Mouse (Mus musculus) testis, adult 2 months (tissue): ENCODE measurements around the gene Chac2. TPM values are rescaled to one million over a fixed set of nuclear protein-coding genes. Genes with fewer than 3 reads are reported as not detected.

ENCODE experiments used
- H3K27ac ChIP-seq: fragments of 200-500 bp; 2 replicates; pipeline ENCODE4 v1.5.1; 2012; ENCODE audit warnings: low read depth, low read length; ENCODE audit not compliant: control insufficient read depth, insufficient read depth
- H3K27me3 ChIP-seq: fragments of 200-500 bp; 2 replicates; pipeline ENCODE4 v1.6.1; 2012; ENCODE audit warnings: mild to moderate bottlenecking, low read length, moderate library complexity; ENCODE audit not compliant: control insufficient read depth, insufficient read depth
- H3K36me3 ChIP-seq: fragments of 200-500 bp; 2 replicates; pipeline ENCODE4 v1.6.1; 2012; ENCODE audit warnings: mild to moderate bottlenecking, low read length; ENCODE audit not compliant: control insufficient read depth, insufficient read depth
- H3K4me1 ChIP-seq: fragments of 200-500 bp; 2 replicates; pipeline ENCODE4 v1.6.1; 2012; ENCODE audit warnings: low read length; ENCODE audit not compliant: control insufficient read depth, insufficient read depth
- H3K4me3 ChIP-seq: fragments of 200-500 bp; 2 replicates; pipeline ENCODE4 v1.5.1; 2012; ENCODE audit warnings: low read depth, mild to moderate bottlenecking, low read length, moderate library complexity, mixed read lengths; ENCODE audit not compliant: control insufficient read depth
- CTCF ChIP-seq: fragments of 200-500 bp; IDR thresholded peaks from 2 replicates; pipeline ENCODE4 v1.5.1; 2012; ENCODE audit warnings: low read depth, mild to moderate bottlenecking, inconsistent platforms, low read length, moderate library complexity; ENCODE audit not compliant: control insufficient read depth, insufficient read depth, insufficient replicate concordance
- POLR2A ChIP-seq: fragments of 200-500 bp; IDR thresholded peaks from 2 replicates; pipeline ENCODE4 v1.6.1; 2012; ENCODE audit warnings: low read depth, mild to moderate bottlenecking, inconsistent platforms, low read length, moderate library complexity; ENCODE audit not compliant: control insufficient read depth
- polyA plus RNA-seq: library from polyadenylated mRNA; depleted of rRNA; stranded (reverse); fragments of >200 nt; gene quantifications from 2 replicates; pipeline ENCODE4 v1.2.3, GENCODE M21; 2012

Chac2 gene
- polyA plus RNA-seq, 1 experiment: 1.6 TPM

- Histone ChIP-seq H3K27ac (no peak overlapping the region), H3K36me3 (no peaks in the 10 kb centered on the region; the same call in 1 of the 2 replicates), H3K4me1 (0 out of 2 replicates have a peak, but pooled peaks cover 2% of the 10 kb centered on the region), H3K27me3 (no peaks in the 10 kb centered on the region), H3K4me3 (no peak overlapping the region)
- no peak for TF ChIP-seq POLR2A
- no peak for TF ChIP-seq CTCF
Observed at GRCm38 (mm10) chr11:30998199-30998598, 12.0 kb upstream of the Chac2 start.

GRCm38 (mm10) chr11:30996670-30997069 is 10.5 kb upstream of the Chac2 start:
- H3K4me3 ChIP-seq: no peak overlapping the region
- H3K27me3 ChIP-seq: no peaks in the 10 kb centered on the region
- H3K27ac ChIP-seq: no peak overlapping the region
- H3K4me1 ChIP-seq: 0 out of 2 replicates have a peak, but pooled peaks cover 2% of the 10 kb centered on the region
- no peaks in the 10 kb centered on the region; the same call in 1 of the 2 replicates for H3K36me3 ChIP-seq
- no peak for TF ChIP-seq POLR2A
- TF ChIP-seq CTCF: no peak

GRCm38 (mm10) chr11:30986625-30987017 is 471 bp upstream of the Chac2 start:
- peaks cover 3% of the 10 kb centered on the region for H3K4me1 ChIP-seq
- H3K4me3 ChIP-seq: peak overlapping the region; percentile 96; the same call in 1 of the 2 replicates
- peak overlapping the region; percentile 12; the same call in 1 of the 2 replicates for H3K27ac ChIP-seq
- TF ChIP-seq CTCF: no peak
- no peaks in the 10 kb centered on the region for H3K36me3 ChIP-seq
- no peaks in the 10 kb centered on the region for H3K27me3 ChIP-seq

GRCm38 (mm10) chr11:30985237-30985636 is 913 bp downstream of the Chac2 start:
- H3K27me3 ChIP-seq: no peaks in the 10 kb centered on the region
- peaks cover 3% of the 10 kb centered on the region for H3K4me1 ChIP-seq
- no peak overlapping the region for H3K27ac ChIP-seq
- TF ChIP-seq POLR2A: no peak
- no peak for TF ChIP-seq CTCF
- H3K36me3 ChIP-seq: no peaks in the 10 kb centered on the region
- H3K4me3 ChIP-seq: no peak overlapping the region

GRCm38 (mm10) chr11:30954279-30954725 is 31.8 kb downstream of the Chac2 start, which contains the start of gene Erlec1:
Gene Erlec1 (minus strand): TSS chr11:30954335.
- Histone ChIP-seq H3K27me3 (no peaks in the 10 kb centered on the region), H3K4me3 (peak within 1 kb of the TSS; percentile 94), H3K36me3 (no peaks in the 10 kb centered on the region; the same call in 1 of the 2 replicates), H3K4me1 (no peaks in the 10 kb centered on the region), H3K27ac (peak within 1 kb of the TSS; percentile 90)
- TF ChIP-seq POLR2A (peak; percentile 87), CTCF (no peak)

- Histone ChIP-seq H3K36me3 (no peaks in the 10 kb centered on the region; the same call in 1 of the 2 replicates), H3K4me1 (no peaks in the 10 kb centered on the region), H3K4me3 (peak overlapping the region; percentile 94), H3K27ac (peak overlapping the region; percentile 71), H3K27me3 (no peaks in the 10 kb centered on the region)
- TF ChIP-seq POLR2A (no peak), CTCF (no peak)
Observed at GRCm38 (mm10) chr11:30953469-30954154, 32.5 kb downstream of the Chac2 start.

- Histone ChIP-seq H3K27me3 (no peaks in the 10 kb centered on the region), H3K4me3 (no peak overlapping the region), H3K27ac (no peak overlapping the region), H3K4me1 (no peaks in the 10 kb centered on the region), H3K36me3 (no peaks in the 10 kb centered on the region; the same call in 1 of the 2 replicates)
- TF ChIP-seq POLR2A: no peak
- TF ChIP-seq CTCF: no peak
Observed at GRCm38 (mm10) chr11:30952829-30953228, 33.3 kb downstream of the Chac2 start.
